Mouse (Mus musculus) kidney, postnatal 4 days (tissue): ENCODE measurements around the gene Mrtfa.

Experiments
- DNase-seq, 2 experiments: peaks; one replicate each; pipeline ENCODE4 v3.0.0; 2021; ENCODE audit warnings: mixed read lengths in 2 of 2

Mrtfa gene

GRCm38 (mm10) chr15:80977620-80978334 lies 212.8 kb downstream of the Mrtfa start, which contains the start of gene Sgsm3:
Sgsm3 (plus strand) TSS chr15:80977765.
- peak; percentile 89 to 92 for DNase-seq

GRCm38 (mm10) chr15:80975666-80976065 lies 214.9 kb downstream of the Mrtfa start:
- DNase-seq, result no peak

- peak in 1 of 2 experiments; percentile 16 for DNase-seq
Measured at GRCm38 (mm10) chr15:80974311-80974710, 216.2 kb downstream of the Mrtfa start.

- DNase-seq, result no peak
Measured at GRCm38 (mm10) chr15:80969371-80969770, 221.2 kb downstream of the Mrtfa start.
